Mouse (Mus musculus): ENCODE measurements around the gene Pla1a. TPM values are rescaled to one million over a fixed set of nuclear protein-coding genes. Genes with fewer than 3 reads are reported as not detected.

Pla1a gene
- polyA plus RNA-seq, 1 experiment from 2014 or later = 1.1 TPM

GRCm38 (mm10) chr16:38349881-38350280 lies 83.1 kb downstream of the Pla1a start:
- DNase-seq (ENCODE audit: low spot score) (no peak), ATAC-seq (ENCODE audit: low read depth) (no peak)
- no peak overlapping the region for H3K4me3 ChIP-seq (ENCODE audit: low read depth, low read length)
- H3K4me2 ChIP-seq (ENCODE audit: low read depth, low read length) = no peak overlapping the region
- 96% methylated on average over 2 of the region's 2 CpGs for WGBS
- no peaks in the 10 kb centered on the region for H3K9me3 ChIP-seq (ENCODE audit: control insufficient read depth, low read length)
- peaks cover 35% of the 10 kb centered on the region for H3K36me3 ChIP-seq (ENCODE audit: control insufficient read depth, insufficient read depth, low read length)
- no peak overlapping the region for H3K9ac ChIP-seq (ENCODE audit: low read depth, low read length)
- 0 out of 2 replicates have a peak, but pooled peaks cover 3% of the 10 kb centered on the region for H3K4me1 ChIP-seq (ENCODE audit: control insufficient read depth, insufficient read depth, low read length)
- H3K27me3 ChIP-seq (replicated peaks; ENCODE audit: control insufficient read depth, insufficient read depth, low read length) = no peaks in the 10 kb centered on the region
- H3K27ac ChIP-seq (replicated peaks; ENCODE audit: low read depth, low read length) = no peak overlapping the region

GRCm38 (mm10) chr16:38348217-38348761 lies 84.7 kb downstream of the Pla1a start:
- 0 out of 2 replicates have a peak overlapping the region, but pooled peaks have one; percentile 19 for H3K9ac ChIP-seq (ENCODE audit: low read depth, low read length)
- H3K27me3 ChIP-seq (replicated peaks; ENCODE audit: control insufficient read depth, insufficient read depth, low read length) = no peaks in the 10 kb centered on the region
- no peak overlapping the region for H3K4me2 ChIP-seq (ENCODE audit: low read depth, low read length)
- no peak for ATAC-seq (ENCODE audit: low read depth)
- DNase-seq (ENCODE audit: low spot score) = no peak
- H3K4me1 ChIP-seq (ENCODE audit: control insufficient read depth, insufficient read depth, low read length) = 0 out of 2 replicates have a peak, but pooled peaks cover 3% of the 10 kb centered on the region
- H3K9me3 ChIP-seq (ENCODE audit: control insufficient read depth, low read length) = no peaks in the 10 kb centered on the region
- peaks cover 35% of the 10 kb centered on the region for H3K36me3 ChIP-seq (ENCODE audit: control insufficient read depth, insufficient read depth, low read length)
- H3K27ac ChIP-seq (replicated peaks; ENCODE audit: low read depth, low read length) = no peak overlapping the region
- 89% methylated on average over 9 of the region's 9 CpGs for WGBS
- H3K4me3 ChIP-seq (ENCODE audit: low read depth, low read length) = no peak overlapping the region

GRCm38 (mm10) chr16:38347588-38347987 lies 85.4 kb downstream of the Pla1a start:
- Histone ChIP-seq H3K4me2 (ENCODE audit: low read depth, low read length) (peak overlapping the region; percentile 71), H3K9ac (ENCODE audit: low read depth, low read length) (peak overlapping the region; percentile 93; the same call in 1 of the 2 replicates), H3K27me3 (replicated peaks; ENCODE audit: control insufficient read depth, insufficient read depth, low read length) (no peaks in the 10 kb centered on the region), H3K36me3 (ENCODE audit: control insufficient read depth, insufficient read depth, low read length) (peaks cover 35% of the 10 kb centered on the region), H3K27ac (replicated peaks; ENCODE audit: low read depth, low read length) (no peak overlapping the region), H3K9me3 (ENCODE audit: control insufficient read depth, low read length) (no peaks in the 10 kb centered on the region), H3K4me1 (ENCODE audit: control insufficient read depth, insufficient read depth, low read length) (0 out of 2 replicates have a peak, but pooled peaks cover 3% of the 10 kb centered on the region), H3K4me3 (ENCODE audit: low read depth, low read length) (peak overlapping the region; percentile 92)
- DNase-seq (ENCODE audit: low spot score) (no peak), ATAC-seq (ENCODE audit: low read depth) (no peak)
- WGBS = 61% methylated on average over 6 of the region's 6 CpGs

DNA sequence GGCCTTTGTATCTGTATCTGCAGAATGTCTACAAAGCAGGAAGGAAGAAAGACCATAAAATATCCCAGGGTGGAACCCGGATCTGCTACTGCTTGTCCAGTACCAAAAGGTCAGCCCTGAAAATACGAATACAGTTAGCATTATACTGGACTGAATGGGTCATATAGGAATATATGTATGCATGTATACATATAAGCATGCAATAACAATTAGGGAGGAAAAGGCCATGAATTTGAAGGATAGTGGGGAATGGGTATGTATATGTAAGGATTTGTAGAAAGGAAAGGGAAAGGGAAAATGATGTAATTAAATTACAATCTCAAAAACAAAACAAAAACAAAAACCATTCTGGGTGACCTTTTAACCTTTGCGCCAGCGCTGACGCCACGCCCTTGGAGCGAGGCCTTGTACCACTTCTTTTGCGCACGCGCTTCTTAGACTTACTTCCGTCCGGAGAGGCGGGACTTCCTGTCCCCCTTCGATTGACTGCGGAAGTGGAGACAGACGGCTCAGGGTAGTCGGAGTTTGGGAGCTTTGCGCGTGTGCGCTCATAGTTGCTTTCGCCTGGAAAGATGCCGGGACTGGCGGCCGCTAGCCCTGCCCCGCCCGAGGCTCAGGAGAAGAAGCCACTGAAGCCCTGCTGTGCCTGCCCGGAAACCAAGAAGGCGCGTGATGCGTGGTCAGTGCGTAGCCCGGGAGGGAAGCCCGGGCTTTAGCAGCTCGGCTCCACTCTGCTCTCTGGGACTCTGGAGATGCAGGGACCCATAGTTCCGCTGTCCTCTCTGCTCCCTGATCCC lies 86.2 kb downstream of the Pla1a start, which contains the start of the genes Cox17 and Gm21987:
Gene Cox17 (plus strand): TSS at position 463 of the 797 bp plus-strand sequence.
Gene Gm21987 (plus strand): TSS at position 512 of the 797 bp plus-strand sequence.
- 3% methylated on average over 31 of the region's 35 CpGs for WGBS
- ATAC-seq (ENCODE audit: low read depth) = peak; percentile 97

More for the DNA sequence above, 86.2 kb downstream of the Pla1a start, which contains the start of the genes Cox17 and Gm21987:
- Histone ChIP-seq H3K9me3 (ENCODE audit: control insufficient read depth, low read length) (no peaks in the 10 kb centered on the region), H3K36me3 (ENCODE audit: control insufficient read depth, insufficient read depth, low read length) (peaks cover 28% of the 10 kb centered on the region), H3K4me1 (ENCODE audit: control insufficient read depth, insufficient read depth, low read length) (peaks cover 5% of the 10 kb centered on the region), H3K9ac (ENCODE audit: low read depth, low read length) (peak within 1 kb of the TSS; percentile 93), H3K4me2 (ENCODE audit: low read depth, low read length) (peak within 1 kb of the TSS; percentile 71), H3K27ac (replicated peaks; ENCODE audit: low read depth, low read length) (peak within 1 kb of the TSS; percentile 88), H3K4me3 (ENCODE audit: low read depth, low read length) (peak within 1 kb of the TSS; percentile 92), H3K27me3 (replicated peaks; ENCODE audit: control insufficient read depth, insufficient read depth, low read length) (no peaks in the 10 kb centered on the region)
- DNase-seq (ENCODE audit: low spot score) = peak; percentile 98

Other genes starting within 250 kb of the Pla1a start
- not detected in 2 replicates for gene Nr1i2, start 138.3 kb downstream of the Pla1a start, polyA plus RNA-seq (2014; fragmentation: Nextera tagmentation; extraction: Ambion mirVana)
- gene Maats1, start 91.0 kb downstream of the Pla1a start, polyA plus RNA-seq (2014; fragmentation: Nextera tagmentation; extraction: Ambion mirVana) = 0.62 and 1.8 TPM in 2 replicates
- 133 and 168 TPM in 2 replicates for gene Cox17, start 86.2 kb downstream of the Pla1a start, polyA plus RNA-seq (2014; fragmentation: Nextera tagmentation; extraction: Ambion mirVana)
- not detected in 2 replicates for gene Gm21987, start 86.1 kb downstream of the Pla1a start, polyA plus RNA-seq (2014; fragmentation: Nextera tagmentation; extraction: Ambion mirVana)
- gene Popdc2, start 70.9 kb downstream of the Pla1a start, polyA plus RNA-seq (2014; fragmentation: Nextera tagmentation; extraction: Ambion mirVana) = 7.6 and 12.8 TPM in 2 replicates
- 95.5 and 106 TPM in 2 replicates for gene Adprh, start 19.6 kb upstream of the Pla1a start, polyA plus RNA-seq (2014; fragmentation: Nextera tagmentation; extraction: Ambion mirVana)
- 0.46 and 0.47 TPM in 2 replicates for gene Cd80, start 22.4 kb upstream of the Pla1a start, polyA plus RNA-seq (2014; fragmentation: Nextera tagmentation; extraction: Ambion mirVana)
- 18.5 and 19.2 TPM in 2 replicates for gene Timmdc1, start 89.5 kb upstream of the Pla1a start, polyA plus RNA-seq (2014; fragmentation: Nextera tagmentation; extraction: Ambion mirVana)
- gene Poglut1, start 117.1 kb upstream of the Pla1a start, polyA plus RNA-seq (2014; fragmentation: Nextera tagmentation; extraction: Ambion mirVana) = 51.4 and 57.3 TPM in 2 replicates
- 148 and 155 TPM in 2 replicates for gene Tmem39a, start 125.6 kb upstream of the Pla1a start, polyA plus RNA-seq (2014; fragmentation: Nextera tagmentation; extraction: Ambion mirVana)